Comparison of ENCODE assay signal across 20 mouse cellular contexts in the genomic region with DNA sequence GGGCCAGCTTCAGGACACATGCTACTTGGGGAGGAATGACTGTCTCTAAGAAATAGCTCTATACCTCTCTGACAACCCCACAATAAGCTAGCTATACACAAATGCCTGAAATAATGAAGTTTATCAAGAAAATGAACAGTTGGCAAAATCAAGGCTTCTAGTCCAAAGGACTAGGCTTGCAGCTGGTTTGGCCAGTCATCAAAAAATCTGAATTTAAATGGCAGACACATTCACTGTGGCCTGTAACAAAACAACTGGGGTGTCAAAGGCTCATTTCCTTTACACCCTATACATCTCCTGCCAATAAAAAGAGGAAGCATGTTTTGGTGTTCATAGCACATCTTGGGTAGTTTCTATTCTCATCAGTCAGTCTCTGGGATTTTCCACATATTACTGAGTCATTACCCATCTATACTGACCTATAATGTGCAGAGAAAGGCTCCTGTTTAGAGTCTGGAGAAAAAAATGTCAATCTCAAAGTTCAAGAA. TPM values are rescaled to one million over a fixed set of nuclear protein-coding genes. Genes with fewer than 3 reads are reported as not detected.
DNase-seq lines count a peak whose midpoint lies in the region; ATAC-seq and TF ChIP-seq lines count a peak whose summit lies in the region.
"Had no signal": no experiment of that assay in that cellular context is flagged by ENCODE, and none has a peak within 500 bp of the region (broad histone marks: within the 10 kb centered on the region; RNA-seq: fewer than 3 reads in every experiment).

No protein-coding gene starts in this region.

- H3K27me3 ChIP-seq in heart, adult 2 months (ENCODE audit: control insufficient read depth, insufficient read depth, low read length) = no peaks in the 10 kb centered on the region
- H3K27me3 ChIP-seq: embryonic facial prominence, embryonic 13.5 days; midbrain, embryonic 12.5 days; neural tube, embryonic 15.5 days had no signal

- DNase-seq in heart, adult 2 months = no peak
- no peak for DNase-seq in heart, postnatal 4 days
- DNase-seq in spleen, postnatal 36 days (ENCODE audit: low spot score in 2 of 2) = peak; percentile 19 to 31
- no peak for DNase-seq in spleen, postnatal 14 days (ENCODE audit: low spot score in 2 of 2)
- DNase-seq in thymus, postnatal 14 days = no peak
- DNase-seq in c-Kit-positive CD71-positive TER-119-positive erythroid progenitor cells, embryonic 14.5 days (ENCODE audit: low spot score) = no peak
- DNase-seq: cerebellum, adult 18-20 months; heart, postnatal 14 days; kidney, adult 9 months; kidney, postnatal 36 days; liver; liver, postnatal 0 days; thymus, adult 18-20 months had no signal

- no peak overlapping the region for H3K4me3 ChIP-seq in heart, adult 2 months
- H3K4me3 ChIP-seq: embryonic facial prominence, embryonic 13.5 days; heart, embryonic 10.5 days; midbrain, embryonic 12.5 days; myocyte; neural tube, embryonic 15.5 days had no signal

- H3K27ac ChIP-seq in heart, adult 2 months = peak overlapping the region; percentile 24; the same call in 1 of the 2 replicates
- H3K27ac ChIP-seq: embryonic facial prominence, embryonic 13.5 days; heart, embryonic 10.5 days; midbrain, embryonic 12.5 days; neural tube, embryonic 15.5 days had no signal

- ATAC-seq in granulocyte monocyte progenitor cell, adult 5-6 weeks (replicated peaks; ENCODE audit: poor library complexity, severe bottlenecking) = peak; percentile 81
- ATAC-seq: inflammation-experienced regulatory T-cells, adult 6 months; liver, postnatal 0 days had no signal

- peaks cover 24% of the 10 kb centered on the region for H3K36me3 ChIP-seq in heart, adult 2 months (ENCODE audit: control insufficient read depth, insufficient read depth, low read length)
- H3K36me3 ChIP-seq: embryonic facial prominence, embryonic 13.5 days; heart, embryonic 10.5 days; midbrain, embryonic 12.5 days; neural tube, embryonic 15.5 days had no signal

- peaks cover 11% of the 10 kb centered on the region for H3K4me1 ChIP-seq in heart, adult 2 months (ENCODE audit: control insufficient read depth, insufficient read depth, low read length)
- H3K4me1 ChIP-seq: embryonic facial prominence, embryonic 13.5 days; neural tube, embryonic 15.5 days had no signal

- H3K9ac ChIP-seq in heart, adult 2 months (ENCODE audit: low read depth, low read length) = no peak overlapping the region
- H3K9ac ChIP-seq: embryonic facial prominence, embryonic 13.5 days; liver, postnatal 0 days; midbrain, embryonic 12.5 days; neural tube, embryonic 15.5 days had no signal

- TF ChIP-seq EP300 in heart, adult 2 months (IDR thresholded peaks at IDR 0.05; ENCODE audit: insufficient read depth, low read depth, low read length) = no peak

- no peak for TF ChIP-seq CTCF in heart, adult 2 months (IDR thresholded peaks at IDR 0.05)

- H3K79me2 ChIP-seq in heart, adult 2 months (replicated peaks; ENCODE audit: control insufficient read depth, insufficient read depth, low read length) = 0 out of 2 replicates have a peak, but pooled peaks cover 2% of the 10 kb centered on the region

- intact Hi-C loops in heart, adult 2 months (cut with DNase I) = no loop called here

- TF ChIP-seq POLR2A in heart, adult 2 months (IDR thresholded peaks at IDR 0.05; ENCODE audit: insufficient read depth, low read depth, low read length) = no peak

RNA-seq across cellular contexts. Expression of gene Srgap2, which starts 53.5 kb away (rescaled TPM):
- total RNA-seq in heart, adult 2 months (2021) = 10 to 100 TPM; 15.9 to 20.5 TPM
- 15.2 and 16.9 TPM in 2 replicates for polyA plus RNA-seq in heart, adult 2 months (2012; rRNA removed)
- 10 to 100 TPM; 34.2 to 40.4 TPM for total RNA-seq in heart, postnatal 4 days (2021)
- total RNA-seq in granulocyte monocyte progenitor cell, adult 5-6 weeks (2014; fragmentation: Nextera tagmentation) = 36.0 and 61.0 TPM in 2 replicates
- 14.3 and 16.5 TPM in 2 replicates for total RNA-seq in granulocyte monocyte progenitor cell, adult 5-6 weeks (2017)

RNA-seq across cellular contexts. Expression of gene Fam72a, which starts 54.0 kb away (rescaled TPM):
- total RNA-seq in heart, adult 2 months (2021) = under 1 TPM; 0.73 to 0.78 TPM
- 0.18 and 0.29 TPM in 2 replicates for polyA plus RNA-seq in heart, adult 2 months (2012; rRNA removed)
- total RNA-seq in heart, postnatal 4 days (2021) = 1 to 10 TPM; 1.2 to 1.8 TPM
- 3.0 and 8.1 TPM in 2 replicates for total RNA-seq in granulocyte monocyte progenitor cell, adult 5-6 weeks (2014; fragmentation: Nextera tagmentation)
- total RNA-seq in granulocyte monocyte progenitor cell, adult 5-6 weeks (2017) = 5.0 and 5.7 TPM in 2 replicates

Comparison
In these comparisons a context has a peak if more than half of its experiments do, and no peak if none do; other contexts are left out.
1. DNase-seq: peak in spleen, postnatal 36 days (2 of 2); none in heart, adult 2 months (0 of 2), heart, postnatal 4 days (single experiment), spleen, postnatal 14 days (0 of 2), thymus, postnatal 14 days (single experiment) and c-Kit-positive CD71-positive TER-119-positive erythroid progenitor cells, embryonic 14.5 days (single experiment).